Mouse (Mus musculus): ENCODE results near the gene Gypa.

DNA sequence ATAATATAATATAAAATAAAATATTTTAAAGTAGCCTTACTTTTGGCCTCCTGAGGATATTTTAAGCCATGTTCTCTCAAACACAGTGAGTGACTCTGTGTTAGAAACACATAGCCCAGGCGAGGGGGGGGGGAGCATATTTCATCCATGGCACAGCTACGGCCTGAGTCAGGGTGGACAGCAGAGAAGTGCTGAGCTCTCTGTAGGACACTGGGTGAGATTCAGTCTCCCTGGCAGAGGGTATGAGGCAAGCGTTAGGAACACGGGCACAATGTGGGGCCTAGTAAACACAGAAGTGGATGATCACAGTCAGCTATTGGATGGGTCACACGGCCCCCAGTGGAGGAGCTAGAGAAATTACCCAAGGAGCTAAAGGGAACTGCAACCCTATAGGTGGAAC, 1.2 kb downstream of the Gypa start:
- TF ChIP-seq HCFC1 (IDR thresholded peaks at IDR 0.05; ENCODE audit: borderline replicate concordance, insufficient read depth, low read length) = no peak
- TF ChIP-seq MAFK (IDR thresholded peaks at IDR 0.05; ENCODE audit: insufficient read depth, low read depth, low read length) = no peak
- no peak for TF ChIP-seq ZC3H11A (IDR thresholded peaks at IDR 0.05; ENCODE audit: borderline replicate concordance, low read depth, low read length)
- no peak for TF ChIP-seq CHD2 (IDR thresholded peaks at IDR 0.05; ENCODE audit: low read depth, low read length)

All from ES-E14 (cell line).